Mouse (Mus musculus) spleen, adult 2 months (tissue): ENCODE measurements around the gene Garnl3. TPM values are rescaled to one million over a fixed set of nuclear protein-coding genes. Genes with fewer than 3 reads are reported as not detected.

ENCODE experiments used
- DNase-seq, 2 experiments: peaks; one replicate each; pipeline versions ENCODE4 v3.0.0 to v3.0.0-alpha.2; 2012 to 2021; ENCODE audit warnings: low spot score in 2 of 2, low read depth in 1 of 2
- H3K27ac ChIP-seq: fragments of 200-500 bp; 2 replicates; pipeline ENCODE4 v1.5.1; 2012; ENCODE audit warnings: low read length, inconsistent platforms; ENCODE audit not compliant: insufficient read depth
- H3K27me3 ChIP-seq: fragments of 200-500 bp; 2 replicates; pipeline ENCODE4 v1.6.1; 2012; ENCODE audit warnings: mild to moderate bottlenecking, moderate library complexity, low read length, inconsistent platforms; ENCODE audit not compliant: control insufficient read depth, insufficient read depth
- H3K36me3 ChIP-seq: fragments of 200-500 bp; 2 replicates; pipeline ENCODE4 v1.6.1; 2012; ENCODE audit warnings: mild to moderate bottlenecking, low read length, inconsistent platforms; ENCODE audit not compliant: control insufficient read depth, insufficient read depth
- H3K4me1 ChIP-seq: fragments of 200-500 bp; 2 replicates; pipeline ENCODE4 v1.6.1; 2011; ENCODE audit warnings: inconsistent platforms; ENCODE audit not compliant: control insufficient read depth, insufficient read depth, insufficient read length
- H3K4me3 ChIP-seq: fragments of 200-500 bp; 2 replicates; pipeline ENCODE4 v1.5.1; 2011; ENCODE audit warnings: mild to moderate bottlenecking, inconsistent platforms; ENCODE audit not compliant: insufficient read depth, insufficient read length; ENCODE audit errors: extremely low read depth
- CTCF ChIP-seq: fragments of 200-500 bp; IDR thresholded peaks from 2 replicates; pipeline ENCODE4 v1.5.1; 2011; ENCODE audit warnings: mild to moderate bottlenecking, inconsistent platforms; ENCODE audit not compliant: insufficient read depth, insufficient read length, insufficient replicate concordance; ENCODE audit errors: extremely low read depth
- POLR2A ChIP-seq: fragments of 200-500 bp; IDR thresholded peaks from 2 replicates; pipeline ENCODE4 v1.6.1; 2011; ENCODE audit warnings: low read depth, low read length, inconsistent platforms
- WGBS: fragments of 180-500 bp; shearing (Covaris S2); methylation state at CpG from one replicate; pipeline ENCODE4 v1.1.7; 2018; 5-methylcytosine and 5-hydroxymethylcytosine counted together
- polyA plus RNA-seq: library from polyadenylated mRNA; depleted of rRNA; stranded (reverse); fragments of >200 nt; gene quantifications from 2 replicates; pipeline ENCODE4 v1.2.3, GENCODE M21; 2012

The Garnl3 gene
- polyA plus RNA-seq, 1 experiment, result 1.9 TPM

GRCm38 (mm10) chr2:33074188-33074587 lies 57.3 kb downstream of the Garnl3 start:
- TF ChIP-seq CTCF (no peak), POLR2A (no peak)
- DNase-seq, result no peak
- 33% methylated on average over 3 of the region's 3 CpGs for WGBS
- no peak overlapping the region for H3K4me3 ChIP-seq
- H3K27me3 ChIP-seq, result no peaks in the 10 kb centered on the region
- H3K36me3 ChIP-seq, result no peaks in the 10 kb centered on the region
- H3K27ac ChIP-seq, result no peak overlapping the region
- H3K4me1 ChIP-seq, result no peaks in the 10 kb centered on the region

- H3K4me3 ChIP-seq, result no peak overlapping the region
- DNase-seq, result no peak
- H3K27ac ChIP-seq, result no peak overlapping the region
- H3K27me3 ChIP-seq, result no peaks in the 10 kb centered on the region
- 50% methylated on average over 2 of the region's 2 CpGs for WGBS
- H3K4me1 ChIP-seq, result no peaks in the 10 kb centered on the region
- H3K36me3 ChIP-seq, result no peaks in the 10 kb centered on the region
- TF ChIP-seq CTCF, result no peak
These were observed 59.1 kb downstream of the Garnl3 start for GRCm38 (mm10) chr2:33072333-33072732.

DNA sequence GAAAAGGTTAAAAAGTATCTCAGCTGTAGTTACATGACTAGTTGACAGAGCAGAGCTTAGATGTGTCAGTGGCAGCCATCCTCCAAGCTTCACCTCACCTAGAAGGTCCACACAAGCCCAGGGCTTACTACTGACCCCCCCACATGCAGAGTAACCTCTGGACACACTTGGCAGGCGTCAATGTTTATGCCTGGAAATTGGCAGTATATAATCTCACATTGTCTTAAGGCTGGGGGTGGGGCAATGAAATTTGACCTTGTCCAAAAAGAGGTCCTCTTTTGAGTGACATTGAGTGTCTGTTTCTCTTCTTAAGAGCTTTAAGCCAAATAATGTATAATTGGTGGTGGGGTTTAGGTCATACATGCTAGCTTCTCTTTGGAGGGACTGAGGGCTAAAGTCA lies 65.8 kb downstream of the Garnl3 start:
- WGBS, result 73% methylated on average over 1 of the region's 1 CpGs
- H3K36me3 ChIP-seq, result no peaks in the 10 kb centered on the region
- H3K4me3 ChIP-seq, result no peak overlapping the region
- TF ChIP-seq CTCF (no peak), POLR2A (no peak)
- H3K27me3 ChIP-seq, result no peaks in the 10 kb centered on the region
- H3K27ac ChIP-seq, result no peak overlapping the region
- DNase-seq, result no peak
- no peaks in the 10 kb centered on the region for H3K4me1 ChIP-seq

- H3K4me3 ChIP-seq, result no peak overlapping the region
- H3K4me1 ChIP-seq, result no peaks in the 10 kb centered on the region
- WGBS, result 88% methylated on average over 8 of the region's 8 CpGs
- no peaks in the 10 kb centered on the region for H3K36me3 ChIP-seq
- no peak for DNase-seq
- H3K27me3 ChIP-seq, result no peaks in the 10 kb centered on the region
- no peak overlapping the region for H3K27ac ChIP-seq
- TF ChIP-seq POLR2A (no peak), CTCF (no peak)
These were observed 68.7 kb downstream of the Garnl3 start for GRCm38 (mm10) chr2:33062744-33063143.

DNA sequence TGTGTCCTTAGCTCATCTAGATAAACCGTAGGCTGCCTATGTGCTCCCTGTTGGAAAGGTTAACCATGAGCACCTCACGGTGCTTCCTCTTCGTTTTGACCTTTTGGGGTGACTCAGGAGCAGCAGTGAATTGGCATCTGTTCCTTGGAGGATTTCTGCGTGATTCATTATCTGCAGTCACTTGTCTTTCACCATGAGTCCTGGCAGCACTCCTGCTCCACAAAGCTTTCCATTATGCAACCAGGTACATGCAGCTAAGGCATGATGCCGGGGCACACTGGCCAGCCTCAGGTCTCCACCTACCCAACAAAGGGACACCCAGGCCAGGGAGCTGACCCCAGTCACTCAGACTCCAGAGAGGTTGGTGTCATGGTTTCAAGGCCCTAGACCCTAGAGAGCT lies 72.5 kb downstream of the Garnl3 start:
- TF ChIP-seq POLR2A (no peak), CTCF (no peak)
- Histone ChIP-seq H3K36me3 (no peaks in the 10 kb centered on the region), H3K27ac (no peak overlapping the region), H3K4me1 (no peaks in the 10 kb centered on the region), H3K27me3 (no peaks in the 10 kb centered on the region), H3K4me3 (no peak overlapping the region)
- 88% methylated on average over 5 of the region's 5 CpGs for WGBS
- no peak for DNase-seq

GRCm38 (mm10) chr2:33057514-33057913 lies 73.9 kb downstream of the Garnl3 start:
- Histone ChIP-seq H3K27me3 (no peaks in the 10 kb centered on the region), H3K4me1 (no peaks in the 10 kb centered on the region), H3K36me3 (no peaks in the 10 kb centered on the region), H3K27ac (no peak overlapping the region), H3K4me3 (no peak overlapping the region)
- no peak for DNase-seq
- WGBS, result 66% methylated on average over 7 of the region's 7 CpGs
- TF ChIP-seq POLR2A (no peak), CTCF (no peak)

GRCm38 (mm10) chr2:33053966-33054365 lies 77.5 kb downstream of the Garnl3 start:
- WGBS, result 68% methylated on average over 10 of the region's 10 CpGs
- H3K36me3 ChIP-seq, result no peaks in the 10 kb centered on the region
- TF ChIP-seq CTCF, result no peak
- no peak for TF ChIP-seq POLR2A

More at GRCm38 (mm10) chr2:33053966-33054365, 77.5 kb downstream of the Garnl3 start:
- Histone ChIP-seq H3K4me3 (no peak overlapping the region), H3K27me3 (no peaks in the 10 kb centered on the region), H3K4me1 (no peaks in the 10 kb centered on the region), H3K27ac (no peak overlapping the region)
- DNase-seq, result no peak
